Mouse (Mus musculus): ENCODE data around the gene Wdr74. TPM values are rescaled to one million over a fixed set of nuclear protein-coding genes. Genes with fewer than 3 reads are reported as not detected.

Gene Wdr74
- polyA plus RNA-seq, 1 experiment from 2014 or later, result 121 TPM

Small RNA genes within 50 kb of the gene (microRNA-seq; reads per million reads assigned to microRNA genes)
- 0.90 reads per million for gene Mir6992

Other genes with a start within 250 kb of the Wdr74 start
- 0.07 and 0.12 TPM in 2 replicates for gene Slc22a8, start 144.6 kb upstream of the Wdr74 start, polyA plus RNA-seq (2016; fragmentation: Nextera tagmentation; extraction: Ambion mirVana)
- 0.06 and 0.47 TPM in 2 replicates for gene Slc22a6, start 117.8 kb upstream of the Wdr74 start, polyA plus RNA-seq (2016; fragmentation: Nextera tagmentation; extraction: Ambion mirVana)
- gene Chrm1, start 72.0 kb upstream of the Wdr74 start, polyA plus RNA-seq (2016; fragmentation: Nextera tagmentation; extraction: Ambion mirVana), result not detected in 2 replicates
- gene Slc3a2, start 12.5 kb upstream of the Wdr74 start, polyA plus RNA-seq (2016; fragmentation: Nextera tagmentation; extraction: Ambion mirVana), result 139 and 144 TPM in 2 replicates
- gene 1700092M07Rik, start 4.9 kb downstream of the Wdr74 start, polyA plus RNA-seq (2016; fragmentation: Nextera tagmentation; extraction: Ambion mirVana), result 3.2 and 3.3 TPM in 2 replicates
- gene Stx5a, start 5.6 kb downstream of the Wdr74 start, polyA plus RNA-seq (2016; fragmentation: Nextera tagmentation; extraction: Ambion mirVana), result 94.9 and 103 TPM in 2 replicates
- gene Nxf1, start 21.2 kb downstream of the Wdr74 start, polyA plus RNA-seq (2016; fragmentation: Nextera tagmentation; extraction: Ambion mirVana), result 253 and 282 TPM in 2 replicates
- 189 and 205 TPM in 2 replicates for gene Tmem223, start 35.2 kb downstream of the Wdr74 start, polyA plus RNA-seq (2016; fragmentation: Nextera tagmentation; extraction: Ambion mirVana)
- gene Tmem179b, start 38.6 kb downstream of the Wdr74 start, polyA plus RNA-seq (2016; fragmentation: Nextera tagmentation; extraction: Ambion mirVana), result 50.0 and 55.2 TPM in 2 replicates
- 47.5 and 47.6 TPM in 2 replicates for gene Taf6l, start 50.6 kb downstream of the Wdr74 start, polyA plus RNA-seq (2016; fragmentation: Nextera tagmentation; extraction: Ambion mirVana)
- gene Polr2g, start 62.8 kb downstream of the Wdr74 start, polyA plus RNA-seq (2016; fragmentation: Nextera tagmentation; extraction: Ambion mirVana), result 169 and 176 TPM in 2 replicates
- gene Zbtb3, start 66.7 kb downstream of the Wdr74 start, polyA plus RNA-seq (2016; fragmentation: Nextera tagmentation; extraction: Ambion mirVana), result 7.5 and 7.8 TPM in 2 replicates
- 69.0 and 74.5 TPM in 2 replicates for gene Ttc9c, start 83.5 kb downstream of the Wdr74 start, polyA plus RNA-seq (2016; fragmentation: Nextera tagmentation; extraction: Ambion mirVana)
- gene Hnrnpul2, start 84.2 kb downstream of the Wdr74 start, polyA plus RNA-seq (2016; fragmentation: Nextera tagmentation; extraction: Ambion mirVana), result 4.3 and 4.4 TPM in 2 replicates
- not detected in 2 replicates for gene AC129217.1, start 93.9 kb downstream of the Wdr74 start, polyA plus RNA-seq (2016; fragmentation: Nextera tagmentation; extraction: Ambion mirVana)
- gene Bscl2, start 101.6 kb downstream of the Wdr74 start, polyA plus RNA-seq (2016; fragmentation: Nextera tagmentation; extraction: Ambion mirVana), result 55.2 and 63.4 TPM in 2 replicates
- 60.0 and 104 TPM in 2 replicates for gene Gng3, start 103.4 kb downstream of the Wdr74 start, polyA plus RNA-seq (2016; fragmentation: Nextera tagmentation; extraction: Ambion mirVana)
- 0.57 TPM in 2 replicates for gene Lrrn4cl, start 114.9 kb downstream of the Wdr74 start, polyA plus RNA-seq (2016; fragmentation: Nextera tagmentation; extraction: Ambion mirVana)
- gene Ubxn1, start 135.7 kb downstream of the Wdr74 start, polyA plus RNA-seq (2016; fragmentation: Nextera tagmentation; extraction: Ambion mirVana), result 203 and 205 TPM in 2 replicates
- 58.2 and 61.1 TPM in 2 replicates for gene Uqcc3, start 145.1 kb downstream of the Wdr74 start, polyA plus RNA-seq (2016; fragmentation: Nextera tagmentation; extraction: Ambion mirVana)
- gene Lbhd1, start 147.9 kb downstream of the Wdr74 start, polyA plus RNA-seq (2016; fragmentation: Nextera tagmentation; extraction: Ambion mirVana), result 110 and 133 TPM in 2 replicates
- gene Gm49403, start 148.1 kb downstream of the Wdr74 start, polyA plus RNA-seq (2016; fragmentation: Nextera tagmentation; extraction: Ambion mirVana), result not detected in 2 replicates
- 134 and 159 TPM in 2 replicates for gene 1810009A15Rik, start 153.0 kb downstream of the Wdr74 start, polyA plus RNA-seq (2016; fragmentation: Nextera tagmentation; extraction: Ambion mirVana)
- gene Gm49416, start 153.1 kb downstream of the Wdr74 start, polyA plus RNA-seq (2016; fragmentation: Nextera tagmentation; extraction: Ambion mirVana), result 0.17 TPM in 1 of 2 replicates, not detected in the other
- 54.8 and 56.7 TPM in 2 replicates for gene Ints5, start 157.2 kb downstream of the Wdr74 start, polyA plus RNA-seq (2016; fragmentation: Nextera tagmentation; extraction: Ambion mirVana)
- 118 and 120 TPM in 2 replicates for gene Ganab, start 162.2 kb downstream of the Wdr74 start, polyA plus RNA-seq (2016; fragmentation: Nextera tagmentation; extraction: Ambion mirVana)
- gene B3gat3, start 184.5 kb downstream of the Wdr74 start, polyA plus RNA-seq (2016; fragmentation: Nextera tagmentation; extraction: Ambion mirVana), result 58.7 and 64.0 TPM in 2 replicates
- gene Rom1, start 193.5 kb downstream of the Wdr74 start, polyA plus RNA-seq (2016; fragmentation: Nextera tagmentation; extraction: Ambion mirVana), result 3.5 and 4.2 TPM in 2 replicates
- gene Eml3, start 193.7 kb downstream of the Wdr74 start, polyA plus RNA-seq (2016; fragmentation: Nextera tagmentation; extraction: Ambion mirVana), result 22.9 and 23.5 TPM in 2 replicates
- gene Mta2, start 206.0 kb downstream of the Wdr74 start, polyA plus RNA-seq (2016; fragmentation: Nextera tagmentation; extraction: Ambion mirVana), result 178 and 191 TPM in 2 replicates
- gene Tut1, start 218.0 kb downstream of the Wdr74 start, polyA plus RNA-seq (2016; fragmentation: Nextera tagmentation; extraction: Ambion mirVana), result 36.5 and 40.2 TPM in 2 replicates
- 438 and 514 TPM in 2 replicates for gene Eef1g, start 231.2 kb downstream of the Wdr74 start, polyA plus RNA-seq (2016; fragmentation: Nextera tagmentation; extraction: Ambion mirVana)

Data from midbrain, embryonic 10.5 days (tissue).